Mouse (Mus musculus) MEL (cell line): ENCODE measurements around the gene Dnase1l3.

ENCODE experiments used
- BHLHE40 ChIP-seq: IDR thresholded peaks from 2 replicates; pipeline ENCODE4 v1.6.1; 2012; ENCODE audit warnings: low read depth, mild to moderate bottlenecking, inconsistent platforms, low read length, improper control_type of control experiment, borderline replicate concordance
- CHD1 ChIP-seq: IDR thresholded peaks from 2 replicates; pipeline ENCODE4 v1.6.1; 2012; ENCODE audit warnings: low read depth, mild to moderate bottlenecking, inconsistent platforms, low read length, improper control_type of control experiment
- CTCF ChIP-seq, 3 experiments: IDR thresholded peaks in 2 of 3; conservative IDR thresholded peaks in 1 of 3; 2 replicates each; pipeline ENCODE4 v1.5.1; 2011 to 2012; ENCODE audit warnings: low read length in 3 of 3, low read depth in 2 of 3, mild to moderate bottlenecking in 2 of 3, improper control_type of control experiment in 1 of 3, inconsistent platforms in 1 of 3, mixed read lengths in 1 of 3, moderate library complexity in 1 of 3; ENCODE audit not compliant: control insufficient read depth in 1 of 3, insufficient read depth in 1 of 3, poor library complexity in 1 of 3, severe bottlenecking in 1 of 3
- ELF1 ChIP-seq: IDR thresholded peaks from 2 replicates; pipeline ENCODE4 v1.6.1; 2014; ENCODE audit warnings: low read depth, mild to moderate bottlenecking, inconsistent platforms, low read length, improper control_type of control experiment, moderate library complexity
- EP300 ChIP-seq, 2 experiments: IDR thresholded peaks; 2 replicates each; pipeline ENCODE4 v1.6.1; 2011; ENCODE audit warnings: improper control_type of control experiment in 2 of 2, low read length in 2 of 2, low read depth in 1 of 2, mild to moderate bottlenecking in 1 of 2
- JUND ChIP-seq: IDR thresholded peaks from 2 replicates; pipeline ENCODE4 v1.6.1; 2011; ENCODE audit warnings: low read depth, mild to moderate bottlenecking, improper control_type of control experiment, low read length
- MAX ChIP-seq: IDR thresholded peaks from 2 replicates; pipeline ENCODE4 v1.6.1; 2011; ENCODE audit warnings: low read length, improper control_type of control experiment
- MXI1 ChIP-seq: IDR thresholded peaks from 2 replicates; pipeline ENCODE4 v1.6.1; 2011; ENCODE audit warnings: mild to moderate bottlenecking, low read depth, low read length, improper control_type of control experiment
- POLR2A ChIP-seq, 2 experiments: IDR thresholded peaks; 2 replicates each; pipeline ENCODE4 v1.6.1; 2011 to 2012; ENCODE audit warnings: low read length in 2 of 2, mild to moderate bottlenecking in 2 of 2, control low read depth in 1 of 2, improper control_type of control experiment in 1 of 2, low read depth in 1 of 2, moderate library complexity in 1 of 2; ENCODE audit not compliant: control insufficient read depth in 1 of 2, insufficient read depth in 1 of 2, poor library complexity in 1 of 2
- RCOR1 ChIP-seq: IDR thresholded peaks from 2 replicates; pipeline ENCODE4 v1.6.1; 2012; ENCODE audit warnings: low read depth, mild to moderate bottlenecking, inconsistent platforms, low read length, improper control_type of control experiment
- SMC3 ChIP-seq: IDR thresholded peaks from 2 replicates; pipeline ENCODE4 v1.6.1; 2011; ENCODE audit warnings: low read depth, low read length, improper control_type of control experiment
- TAL1 ChIP-seq: IDR thresholded peaks from 2 replicates; pipeline ENCODE4 v1.6.1; 2012; ENCODE audit warnings: mild to moderate bottlenecking, inconsistent platforms, low read length, moderate library complexity, mixed read lengths
- TCF12 ChIP-seq: IDR thresholded peaks from 2 replicates; pipeline ENCODE4 v1.6.1; 2014; ENCODE audit warnings: low read depth, mild to moderate bottlenecking, inconsistent platforms, low read length, improper control_type of control experiment, moderate library complexity
- USF1 ChIP-seq: IDR thresholded peaks from 2 replicates; pipeline ENCODE4 v1.6.1; 2014; ENCODE audit warnings: low read depth, mild to moderate bottlenecking, inconsistent platforms, low read length, improper control_type of control experiment, moderate library complexity

GRCm38 (mm10) chr14:7932151-7932550 is 62.2 kb downstream of the Dnase1l3 start:
- TF ChIP-seq CTCF (IDR thresholded peaks at IDR 0.05 in 2 of 3, conservative IDR thresholded peaks at IDR 0.05 in 1 of 3; ENCODE audit: control insufficient read depth in 1 of 3, insufficient read depth in 1 of 3, low read depth in 2 of 3, low read length in 3 of 3, poor library complexity in 1 of 3, severe bottlenecking in 1 of 3), result no peak; a peak in 1 of 6 replicates
- TF ChIP-seq EP300 (IDR thresholded peaks at IDR 0.05; ENCODE audit: low read depth in 1 of 2, low read length in 2 of 2), result no peak
- TF ChIP-seq TAL1, result no peak
- no peak for TF ChIP-seq POLR2A (IDR thresholded peaks at IDR 0.05; ENCODE audit: control insufficient read depth in 1 of 2, insufficient read depth in 1 of 2, low read depth in 1 of 2, low read length in 2 of 2, poor library complexity in 1 of 2)
- no peak for TF ChIP-seq BHLHE40
- no peak for TF ChIP-seq USF1
- no peak for TF ChIP-seq ELF1
- no peak for TF ChIP-seq MXI1
- TF ChIP-seq CHD1, result no peak
- no peak for TF ChIP-seq SMC3
- no peak for TF ChIP-seq JUND
- no peak for TF ChIP-seq TCF12
- TF ChIP-seq RCOR1, result no peak
- TF ChIP-seq MAX, result no peak
